Mouse (Mus musculus) forelimb bud, embryonic 11.5 days (tissue): ENCODE measurements around the gene Olfr1357.

Source experiments
- DNase-seq: peaks from one replicate; pipeline ENCODE4 v3.0.0-alpha.2; 2012; ENCODE audit warnings: low read depth, low spot score

Gene Olfr1357

DNA sequence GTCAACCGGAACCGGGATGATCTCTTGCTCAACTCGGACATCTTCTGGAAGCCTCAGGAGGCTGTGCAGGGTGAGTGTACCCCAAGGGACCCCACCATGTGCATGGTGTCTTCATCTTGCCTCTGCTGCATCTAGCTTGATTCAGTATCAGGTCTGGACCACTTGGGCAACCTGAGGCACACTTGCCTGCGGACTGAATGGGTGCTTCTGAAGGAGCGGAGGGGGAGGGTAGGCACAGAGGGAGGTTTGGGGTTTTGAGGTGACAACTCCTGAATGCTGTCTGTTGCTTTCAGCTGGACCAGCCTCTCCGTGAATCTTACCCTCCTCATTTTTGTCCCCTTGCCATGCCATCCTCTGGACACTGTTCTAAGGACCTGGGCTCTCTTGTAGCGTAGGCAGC is 36.8 kb downstream of the Olfr1357 start:
- no peak for DNase-seq

DNA sequence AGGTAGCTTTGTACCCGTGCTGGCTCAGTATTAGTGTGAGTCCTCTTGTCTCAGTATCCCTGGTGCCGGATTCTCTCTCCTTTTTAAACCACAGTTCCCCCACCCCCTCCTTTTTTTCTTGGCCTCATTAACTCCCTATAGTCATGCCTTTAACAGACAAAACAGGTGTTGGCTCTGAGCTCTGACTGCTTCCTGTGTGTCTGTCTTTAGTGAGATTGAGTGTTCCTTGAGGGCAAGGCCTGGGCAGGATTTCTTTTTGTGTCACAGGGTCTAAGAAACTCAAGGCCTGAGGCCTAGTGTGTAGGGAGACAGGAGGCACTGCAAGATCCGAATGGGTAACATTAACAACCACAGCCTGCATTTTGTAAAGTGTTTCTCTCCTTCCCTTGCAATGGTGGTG is 39.7 kb downstream of the Olfr1357 start:
- no peak for DNase-seq

DNA sequence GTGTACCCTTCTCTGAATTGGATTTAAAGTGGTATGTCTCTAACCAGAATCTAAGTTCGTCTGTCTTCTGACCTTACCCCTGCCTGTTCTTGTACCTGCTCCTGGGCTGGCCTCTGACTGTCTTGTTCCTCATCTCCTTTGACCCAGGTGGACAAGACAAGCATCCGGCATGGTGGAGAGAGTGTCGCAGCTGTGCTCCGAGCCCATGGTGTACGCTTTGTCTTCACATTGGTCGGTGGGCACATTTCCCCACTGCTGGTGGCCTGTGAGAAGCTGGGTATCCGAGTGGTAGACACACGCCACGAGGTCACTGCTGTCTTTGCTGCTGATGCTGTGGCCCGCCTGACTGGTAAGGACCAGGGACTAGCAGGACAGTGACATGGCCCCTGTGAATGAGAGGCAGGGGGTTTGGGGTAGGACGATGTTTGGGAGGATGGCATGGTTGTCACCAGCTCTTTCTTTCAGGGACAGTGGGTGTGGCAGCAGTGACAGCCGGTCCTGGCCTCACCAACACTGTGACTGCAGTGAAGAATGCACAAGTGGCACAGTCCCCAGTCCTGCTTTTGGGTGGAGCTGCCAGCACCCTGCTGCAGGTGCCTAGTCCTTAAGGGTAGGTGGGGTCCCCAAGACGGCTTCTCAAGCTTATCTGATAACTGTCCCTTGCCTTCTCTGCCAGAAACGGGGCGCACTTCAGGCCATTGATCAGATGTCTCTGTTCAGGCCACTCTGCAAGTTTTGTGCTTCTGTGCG is 41.3 kb downstream of the Olfr1357 start:
- DNase-seq = no peak

DNA sequence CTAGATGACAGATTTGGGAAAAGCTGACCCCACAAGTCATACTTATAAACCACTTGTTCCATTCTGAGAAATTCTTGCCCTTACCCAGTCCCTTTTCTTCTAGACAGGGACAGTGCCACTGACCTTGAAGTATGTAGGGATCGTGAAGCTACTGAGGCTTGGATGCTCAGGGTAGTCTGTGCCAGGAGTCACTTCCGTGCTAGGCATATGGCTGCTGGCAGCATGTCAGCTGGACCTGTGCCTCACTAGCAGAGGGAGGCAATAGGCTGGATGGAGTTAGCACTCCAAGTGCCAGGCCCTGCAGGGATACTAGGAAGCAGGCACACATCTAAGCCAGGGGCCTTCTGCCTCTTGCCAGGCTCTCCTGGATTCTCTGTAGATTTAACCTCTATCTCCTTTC is 42.2 kb downstream of the Olfr1357 start:
- DNase-seq = no peak

DNA sequence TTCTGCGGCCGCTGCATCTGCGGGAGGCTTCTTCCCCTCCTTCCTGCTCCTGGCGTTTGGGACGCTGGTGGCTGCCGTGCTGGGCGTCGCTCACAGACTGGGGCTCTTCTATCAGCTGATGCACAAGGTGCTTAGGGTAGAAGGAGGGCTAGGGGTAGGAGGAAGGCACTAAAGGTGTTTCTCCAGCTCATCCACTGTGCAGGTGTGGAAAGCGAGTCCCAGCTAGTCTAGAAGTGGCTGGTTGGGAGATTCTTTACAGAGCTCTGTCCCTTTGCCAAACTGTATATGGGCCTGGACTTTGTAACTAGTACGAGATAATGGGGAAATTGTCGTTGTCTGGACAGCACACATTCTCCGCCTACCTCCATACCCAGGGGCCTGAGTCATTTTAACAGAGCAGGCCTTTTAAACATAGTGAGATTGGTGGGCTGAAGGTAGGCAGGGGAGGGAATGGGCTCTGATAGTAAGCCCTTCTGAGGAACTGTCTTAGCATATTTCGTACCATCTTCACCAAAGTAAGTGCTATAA is 42.7 kb downstream of the Olfr1357 start:
- DNase-seq = no peak

DNA sequence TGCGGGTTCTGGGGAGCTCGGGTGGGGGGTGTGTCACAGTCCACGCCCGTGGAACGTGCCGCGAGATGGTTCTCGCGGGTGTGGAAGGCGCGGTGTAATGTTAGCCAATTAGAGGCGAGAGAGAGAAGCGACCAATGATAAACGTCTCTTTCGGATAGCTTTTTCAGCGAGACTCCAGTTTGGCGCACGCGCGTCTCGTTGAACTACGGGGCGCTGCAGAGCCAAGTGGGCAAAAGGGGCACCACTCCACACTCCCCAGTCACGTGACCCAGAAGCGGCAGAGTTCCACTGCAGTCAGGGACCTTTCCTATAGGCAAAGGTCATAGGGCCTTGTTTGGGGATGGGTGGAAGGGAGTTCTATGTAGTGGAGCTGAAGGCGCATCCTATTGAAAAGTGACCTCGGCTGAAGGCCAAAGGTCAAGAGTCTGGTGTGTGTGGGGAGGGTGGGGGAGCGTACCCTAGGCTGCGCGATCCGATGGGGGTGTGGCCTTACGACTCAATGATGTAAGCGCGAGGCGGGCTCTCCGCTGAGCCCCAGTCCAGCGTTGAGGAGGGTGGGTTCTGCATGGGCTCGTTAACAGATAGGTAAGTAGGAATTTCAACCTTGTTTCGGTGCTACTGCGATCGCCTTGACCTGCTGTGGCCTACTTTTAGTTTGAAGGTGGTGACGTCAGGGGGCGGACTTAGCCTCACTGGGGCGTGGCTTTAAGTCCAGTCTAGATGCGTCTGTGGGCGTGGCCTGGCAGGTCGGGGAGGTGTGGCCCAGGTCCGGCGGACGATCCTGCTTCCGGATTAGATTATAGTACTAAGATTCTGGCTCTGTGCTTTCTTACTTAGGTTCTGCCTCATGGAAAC is 43.4 kb downstream of the Olfr1357 start, which contains the start of gene Ilvbl:
Gene Ilvbl (plus strand): TSS at position 97 of the 855 bp plus-strand sequence.
- peak; percentile 95 for DNase-seq

DNA sequence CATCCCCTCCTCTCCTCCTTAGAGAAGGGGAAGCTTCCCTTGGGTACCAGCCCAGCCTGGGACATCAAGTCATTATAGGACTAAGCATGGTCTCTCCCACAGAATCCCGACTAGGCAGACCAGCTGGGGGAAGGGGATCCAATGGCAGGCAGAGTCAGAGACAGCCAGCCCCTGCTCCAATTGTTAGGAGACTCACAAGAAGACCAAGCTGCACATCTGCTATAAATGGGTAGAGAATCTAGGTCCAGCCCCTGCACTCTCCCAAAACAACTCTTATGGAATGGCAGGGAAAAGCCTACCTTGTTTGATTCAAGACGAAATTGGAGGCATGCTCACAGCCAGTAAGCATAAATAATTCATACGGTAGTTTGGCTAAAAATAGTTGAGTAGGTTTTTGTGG is 44.6 kb downstream of the Olfr1357 start:
- no peak for DNase-seq

DNA sequence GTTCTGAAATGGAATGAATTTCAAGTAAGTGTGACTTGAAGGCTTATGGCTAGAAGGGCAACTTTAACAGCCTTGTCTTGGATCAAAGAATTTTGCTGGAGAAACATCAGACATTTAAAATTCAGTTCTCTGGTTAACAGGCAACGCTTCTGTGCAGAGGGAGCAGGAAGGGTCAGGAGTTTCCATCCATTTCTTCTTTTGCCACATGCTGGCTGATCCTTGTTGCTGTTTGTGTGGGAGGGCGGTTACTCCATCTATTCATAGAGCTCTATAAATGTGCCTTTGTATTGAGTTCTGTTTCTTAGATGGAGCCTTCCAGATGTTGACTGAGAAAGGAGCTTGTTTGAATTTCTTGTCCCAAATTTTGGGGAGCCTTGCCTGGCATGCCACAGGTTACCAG is 47.0 kb downstream of the Olfr1357 start:
- peak; percentile 20 for DNase-seq

DNA sequence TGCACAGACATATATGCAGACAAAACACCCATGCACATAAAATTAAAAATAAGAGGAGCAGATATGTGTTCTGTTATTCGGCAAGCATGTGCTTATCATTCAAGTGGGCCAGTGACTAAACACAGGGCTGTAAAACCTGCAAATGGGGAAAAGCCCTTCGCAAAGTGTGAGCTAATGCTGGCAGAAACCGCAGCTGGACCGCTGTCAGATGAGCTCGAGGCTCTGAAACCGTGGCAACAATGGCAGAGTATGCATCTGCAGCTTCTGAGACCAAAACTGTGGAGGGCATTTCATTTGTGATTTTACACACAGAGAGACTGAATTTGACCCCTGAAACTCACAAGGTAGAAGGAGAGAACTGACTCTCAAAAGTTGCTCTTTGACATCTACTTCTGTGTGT is 47.5 kb downstream of the Olfr1357 start:
- no peak for DNase-seq

DNA sequence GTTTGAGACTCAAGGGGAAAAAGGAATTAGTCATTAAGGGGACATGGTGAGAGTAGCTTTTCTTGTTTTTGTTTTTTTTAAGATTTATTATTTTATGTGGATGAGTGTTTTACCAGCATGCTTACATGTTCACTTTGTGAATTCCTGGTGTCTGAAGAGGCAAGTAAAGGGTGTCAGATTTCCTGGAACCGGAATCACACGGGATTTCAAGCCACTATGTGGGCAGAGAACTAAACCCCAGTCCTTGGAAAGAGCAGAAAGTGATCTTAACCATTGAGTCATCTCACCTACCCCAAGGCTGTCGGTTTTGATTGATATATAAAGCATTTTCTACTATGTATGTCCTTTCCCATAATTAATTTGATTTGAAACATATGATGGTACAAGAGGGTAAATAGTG is 48.2 kb downstream of the Olfr1357 start:
- DNase-seq = no peak

DNA sequence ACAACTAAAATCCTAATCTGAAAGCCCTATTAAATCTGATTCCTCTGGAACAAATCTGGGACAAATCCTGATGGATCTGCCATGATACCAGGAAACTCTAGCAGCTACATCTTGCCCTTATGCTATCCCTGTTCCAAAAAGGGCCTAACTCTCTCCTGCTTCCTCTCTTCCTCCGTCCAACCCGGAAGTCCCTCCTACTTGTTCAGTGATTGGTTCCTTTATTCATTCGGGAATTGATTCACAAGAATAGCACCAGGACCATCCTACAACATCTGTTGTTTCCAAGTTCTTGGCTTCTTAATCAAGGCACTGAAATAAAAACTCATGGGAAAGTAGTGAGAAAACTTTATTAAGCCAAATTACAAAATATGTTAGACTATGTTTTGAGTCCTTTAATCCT is 48.7 kb downstream of the Olfr1357 start:
- no peak for DNase-seq

DNA sequence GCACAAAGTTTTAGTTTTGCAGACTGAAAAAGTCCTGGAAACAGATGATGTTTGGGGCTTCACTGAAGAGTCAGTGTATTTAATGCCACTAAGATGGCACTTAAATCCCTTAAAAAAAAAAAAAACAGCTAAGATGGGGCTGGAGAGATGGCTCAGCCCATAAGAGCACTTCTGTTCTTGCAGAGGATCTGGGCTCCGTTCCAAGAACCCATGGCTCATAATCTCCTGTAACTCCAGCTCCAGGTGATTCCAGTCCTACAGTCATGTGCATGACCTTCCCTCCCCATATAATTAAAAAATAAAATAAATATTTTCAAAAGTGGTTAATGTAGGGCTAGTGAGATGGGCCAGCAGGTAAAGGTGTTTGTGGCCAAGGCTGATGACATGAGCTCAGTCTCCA is 52.8 kb downstream of the Olfr1357 start:
- no peak for DNase-seq
